Mouse (Mus musculus) heart, postnatal 36 days (tissue): ENCODE measurements around the gene Catsper2. TPM values are rescaled to one million over a fixed set of nuclear protein-coding genes. Genes with fewer than 3 reads are reported as not detected.
"Not testable (repeated sequence)": the region's sequence is repeated elsewhere in the genome, so short reads cannot be mapped to it uniquely, and the experiment has no call there.

Experiments used
- DNase-seq, 2 experiments: peaks; one replicate each; pipeline ENCODE4 v3.0.0; 2021 to 2022
- intact Hi-C: fragments of 180-260 bp; cut with DNase I; formaldehyde crosslinking; loops from one replicate; pipeline ENCODE4 v1.15.1; 2025
- total RNA-seq, 2 experiments: library from RNA; stranded (reverse); gene quantifications; 2 replicates each; pipeline ENCODE4 v1.2.3; 2021

Gene Catsper2
- total RNA-seq, 2 experiments from 2014 or later: 3.9 to 4.4 TPM

GRCm38 (mm10) chr2:121440834-121441605 is 27.4 kb upstream of the Catsper2 start:
- DNase-seq: no peak
- intact Hi-C loops: no loop called here

- intact Hi-C loops: no loop called here
- DNase-seq: no peak
These were observed 26.2 kb upstream of the Catsper2 start for GRCm38 (mm10) chr2:121439746-121440145.

GRCm38 (mm10) chr2:121434854-121435253 is 21.3 kb upstream of the Catsper2 start:
- intact Hi-C loops: no loop called here
- DNase-seq: no peak

- intact Hi-C loops: no loop called here
- no peak for DNase-seq
These were observed 12.3 kb upstream of the Catsper2 start for GRCm38 (mm10) chr2:121425890-121426289.

- DNase-seq: no peak
- intact Hi-C loops: no loop called here
These were observed 9.6 kb upstream of the Catsper2 start for GRCm38 (mm10) chr2:121423166-121423565.

GRCm38 (mm10) chr2:121418476-121418875 is 4.9 kb upstream of the Catsper2 start:
- no peak for DNase-seq
- intact Hi-C loops: no loop called here

GRCm38 (mm10) chr2:121416356-121416755 is 2.8 kb upstream of the Catsper2 start:
- intact Hi-C loops: no loop called here

GRCm38 (mm10) chr2:121415591-121415990 is 2.0 kb upstream of the Catsper2 start:
- intact Hi-C loops: no loop called here
- DNase-seq: no peak

More at GRCm38 (mm10) chr2:121416356-121416755, 2.8 kb upstream of the Catsper2 start:
- no peak for DNase-seq

- intact Hi-C loops: no loop called here
- no peak for DNase-seq
These were observed 1.5 kb upstream of the Catsper2 start for GRCm38 (mm10) chr2:121415103-121415502.

- DNase-seq: no peak
- intact Hi-C loops: loop anchor here (5.0 kb wide), 1 partner anchor 33 kb away; the partner anchor contains the start of gene Serf2
These were observed 620 bp upstream of the Catsper2 start for GRCm38 (mm10) chr2:121414139-121414685.

GRCm38 (mm10) chr2:121412843-121413386 is 677 bp downstream of the Catsper2 start:
- DNase-seq: no peak
- intact Hi-C loops: loop anchor here (5.0 kb wide), 1 partner anchor 34 kb away; the partner anchor contains the start of gene Serf2

- DNase-seq: peak; percentile 33 to 48
- intact Hi-C loops: no loop called here
These were observed 5.4 kb downstream of the Catsper2 start for GRCm38 (mm10) chr2:121408160-121408559.

- intact Hi-C loops: no loop called here
These were observed 10.3 kb downstream of the Catsper2 start for GRCm38 (mm10) chr2:121403296-121403695.

GRCm38 (mm10) chr2:121396624-121397023 is 17.0 kb downstream of the Catsper2 start:
- intact Hi-C loops: no loop called here
- peak; percentile 72 to 86 for DNase-seq

More at GRCm38 (mm10) chr2:121403296-121403695, 10.3 kb downstream of the Catsper2 start:
- no peak for DNase-seq

GRCm38 (mm10) chr2:121386961-121387575 is 26.5 kb downstream of the Catsper2 start, which contains the start of gene Strc:
Strc (minus strand) TSS chr2:121387168.
- DNase-seq, intact Hi-C loops: not testable (repeated sequence)

GRCm38 (mm10) chr2:121374766-121375165 is 38.8 kb downstream of the Catsper2 start:
- DNase-seq: no peak

GRCm38 (mm10) chr2:121372266-121372665 is 41.3 kb downstream of the Catsper2 start:
- intact Hi-C loops: no loop called here
- no peak for DNase-seq

More at GRCm38 (mm10) chr2:121374766-121375165, 38.8 kb downstream of the Catsper2 start:
- intact Hi-C loops: no loop called here

GRCm38 (mm10) chr2:121370921-121371320 is 42.7 kb downstream of the Catsper2 start:
- intact Hi-C loops: no loop called here

GRCm38 (mm10) chr2:121368831-121369230 is 44.8 kb downstream of the Catsper2 start:
- intact Hi-C loops: no loop called here
- DNase-seq: no peak

More at GRCm38 (mm10) chr2:121370921-121371320, 42.7 kb downstream of the Catsper2 start:
- no peak for DNase-seq

- no peak for DNase-seq
- intact Hi-C loops: no loop called here
These were observed 49.9 kb downstream of the Catsper2 start for GRCm38 (mm10) chr2:121363656-121364055.

- DNase-seq: no peak
- intact Hi-C loops: loop anchor here (5.0 kb wide), 1 partner anchor 87 kb away; the partner anchor contains the start of gene Trp53bp1
These were observed 54.1 kb downstream of the Catsper2 start for GRCm38 (mm10) chr2:121359461-121359860.
